Mouse (Mus musculus) stomach, embryonic 16.5 days (tissue): ENCODE measurements around the gene Fam155a. TPM values are rescaled to one million over a fixed set of nuclear protein-coding genes. Genes with fewer than 3 reads are reported as not detected.
A peak's percentile ranks its signal among the peaks of the same experiment; 100 is the strongest.

Experiments
- ATAC-seq: fragments of 200-750 bp; cut with Nextera tagmentation; 2 replicates; pipeline ENCODE4 v1.8.0; 2017; ENCODE audit warnings: moderate number of reproducible peaks, moderate TSS enrichment; ENCODE audit not compliant: insufficient read depth, low FRiP score
- H3K27ac ChIP-seq: fragments of 300-500 bp; sonication (generic); 2 replicates; pipeline ENCODE4 v1.5.1; 2014; ENCODE audit warnings: low read length
- H3K27me3 ChIP-seq: fragments of 300-500 bp; sonication (generic); 2 replicates; pipeline ENCODE4 v1.6.1; 2014; ENCODE audit warnings: low read length, control low read depth, mixed read lengths; ENCODE audit not compliant: control insufficient read depth, insufficient read depth
- H3K36me3 ChIP-seq: fragments of 300-500 bp; sonication (generic); 2 replicates; pipeline ENCODE4 v1.6.1; 2014; ENCODE audit warnings: low read length; ENCODE audit not compliant: control insufficient read depth, insufficient read depth
- H3K4me1 ChIP-seq: fragments of 300-500 bp; sonication (generic); 2 replicates; pipeline ENCODE4 v1.6.1; 2014; ENCODE audit warnings: low read length, control low read depth, mixed read lengths; ENCODE audit not compliant: control insufficient read depth, insufficient read depth
- H3K4me2 ChIP-seq: fragments of 300-500 bp; sonication (generic); 2 replicates; pipeline ENCODE4 v1.6.1; 2014; ENCODE audit warnings: low read depth, low read length, mixed read lengths
- H3K4me3 ChIP-seq: fragments of 300-500 bp; sonication (generic); replicated peaks from 2 replicates; pipeline ENCODE4 v1.5.1; 2014; ENCODE audit warnings: mild to moderate bottlenecking, low read length
- H3K9ac ChIP-seq: fragments of 300-500 bp; sonication (generic); 2 replicates; pipeline ENCODE4 v1.6.1; 2014; ENCODE audit warnings: low read length
- H3K9me3 ChIP-seq: fragments of 300-500 bp; sonication (generic); replicated peaks from 2 replicates; pipeline ENCODE4 v1.6.1; 2016; ENCODE audit warnings: low read length, control low read depth; ENCODE audit not compliant: control insufficient read depth
- WGBS: fragments of 180-500 bp; shearing (Covaris S2); extraction: QIAGEN DNeasy Blood & Tissue Kit; methylation state at CpG from one replicate; pipeline ENCODE4 v1.1.7; 2014; 5-methylcytosine and 5-hydroxymethylcytosine counted together
- polyA plus RNA-seq: library from polyadenylated mRNA; unstranded; fragments of >200 nt; fragmentation: Nextera tagmentation; extraction: Ambion mirVana; gene quantifications from 2 replicates; pipeline ENCODE4 v1.2.1, GENCODE M21; 2015

Fam155a gene
- polyA plus RNA-seq, 1 experiment from 2014 or later = 1.0 TPM

GRCm38 (mm10) chr8:9227779-9228464, 543.0 kb downstream of the Fam155a start:
- Histone ChIP-seq H3K9ac (no peak overlapping the region), H3K27me3 (no peaks in the 10 kb centered on the region), H3K36me3 (no peaks in the 10 kb centered on the region), H3K9me3 (no peaks in the 10 kb centered on the region), H3K4me1 (no peaks in the 10 kb centered on the region), H3K4me2 (no peak overlapping the region), H3K27ac (no peak overlapping the region), H3K4me3 (no peak overlapping the region)
- WGBS = 37% methylated on average over 19 of the region's 19 CpGs
- ATAC-seq = peak; percentile 53; the same call in 1 of the 2 replicates

- Histone ChIP-seq H3K4me1 (no peaks in the 10 kb centered on the region), H3K27me3 (no peaks in the 10 kb centered on the region), H3K9me3 (no peaks in the 10 kb centered on the region), H3K4me3 (no peak overlapping the region), H3K27ac (no peak overlapping the region), H3K36me3 (no peaks in the 10 kb centered on the region), H3K9ac (no peak overlapping the region), H3K4me2 (no peak overlapping the region)
- ATAC-seq = no peak
- WGBS = 83% methylated on average over 7 of the region's 7 CpGs
These were observed 544.2 kb downstream of the Fam155a start for GRCm38 (mm10) chr8:9226767-9227166.

- no peak for ATAC-seq
- Histone ChIP-seq H3K4me2 (no peak overlapping the region), H3K4me3 (no peak overlapping the region), H3K27ac (no peak overlapping the region), H3K4me1 (no peaks in the 10 kb centered on the region), H3K27me3 (no peaks in the 10 kb centered on the region), H3K9ac (no peak overlapping the region), H3K36me3 (no peaks in the 10 kb centered on the region), H3K9me3 (no peaks in the 10 kb centered on the region)
- WGBS = 54% methylated on average over 4 of the region's 4 CpGs
These were observed 559.2 kb downstream of the Fam155a start for GRCm38 (mm10) chr8:9211751-9212150.

GRCm38 (mm10) chr8:9207505-9208051, 563.4 kb downstream of the Fam155a start:
- Histone ChIP-seq H3K4me3 (no peak overlapping the region), H3K27ac (no peak overlapping the region), H3K9me3 (no peaks in the 10 kb centered on the region), H3K4me1 (no peaks in the 10 kb centered on the region), H3K9ac (no peak overlapping the region), H3K27me3 (no peaks in the 10 kb centered on the region), H3K4me2 (no peak overlapping the region), H3K36me3 (no peaks in the 10 kb centered on the region)
- no peak for ATAC-seq
- 91% methylated on average over 31 of the region's 31 CpGs for WGBS

GRCm38 (mm10) chr8:9204345-9205067, 566.5 kb downstream of the Fam155a start:
- 64% methylated on average over 10 of the region's 10 CpGs for WGBS
- ATAC-seq = no peak
- Histone ChIP-seq H3K36me3 (no peaks in the 10 kb centered on the region), H3K4me1 (no peaks in the 10 kb centered on the region), H3K4me2 (no peak overlapping the region), H3K9ac (no peak overlapping the region), H3K4me3 (no peak overlapping the region), H3K27me3 (no peaks in the 10 kb centered on the region), H3K9me3 (no peaks in the 10 kb centered on the region), H3K27ac (no peak overlapping the region)

- 83% methylated on average over 3 of the region's 3 CpGs for WGBS
- Histone ChIP-seq H3K36me3 (no peaks in the 10 kb centered on the region), H3K27me3 (no peaks in the 10 kb centered on the region), H3K9me3 (no peaks in the 10 kb centered on the region), H3K4me1 (no peaks in the 10 kb centered on the region), H3K4me3 (no peak overlapping the region), H3K27ac (no peak overlapping the region), H3K9ac (no peak overlapping the region), H3K4me2 (no peak overlapping the region)
- ATAC-seq = no peak
These were observed 570.9 kb downstream of the Fam155a start for GRCm38 (mm10) chr8:9200099-9200498.

- no peaks in the 10 kb centered on the region for H3K9me3 ChIP-seq
- no peak overlapping the region for H3K4me3 ChIP-seq
- no peak overlapping the region for H3K27ac ChIP-seq
- no peak for ATAC-seq
- H3K4me1 ChIP-seq = no peaks in the 10 kb centered on the region
- 79% methylated on average over 3 of the region's 3 CpGs for WGBS
- H3K36me3 ChIP-seq = no peaks in the 10 kb centered on the region
- no peak overlapping the region for H3K9ac ChIP-seq
- H3K4me2 ChIP-seq = no peak overlapping the region
- no peaks in the 10 kb centered on the region for H3K27me3 ChIP-seq
These were observed 579.3 kb downstream of the Fam155a start for GRCm38 (mm10) chr8:9191682-9192081.

- Histone ChIP-seq H3K27ac (no peak overlapping the region), H3K4me2 (no peak overlapping the region), H3K36me3 (no peaks in the 10 kb centered on the region), H3K4me3 (no peak overlapping the region), H3K4me1 (no peaks in the 10 kb centered on the region), H3K27me3 (no peaks in the 10 kb centered on the region), H3K9me3 (no peaks in the 10 kb centered on the region), H3K9ac (no peak overlapping the region)
- ATAC-seq = no peak
- 32% methylated on average over 4 of the region's 4 CpGs for WGBS
These were observed 582.3 kb downstream of the Fam155a start for GRCm38 (mm10) chr8:9188616-9189015.

- Histone ChIP-seq H3K9me3 (no peaks in the 10 kb centered on the region), H3K4me2 (no peak overlapping the region), H3K4me1 (no peaks in the 10 kb centered on the region), H3K36me3 (no peaks in the 10 kb centered on the region), H3K27ac (no peak overlapping the region), H3K9ac (no peak overlapping the region), H3K4me3 (no peak overlapping the region), H3K27me3 (no peaks in the 10 kb centered on the region)
- 52% methylated on average over 2 of the region's 2 CpGs for WGBS
- ATAC-seq = no peak
These were observed 585.8 kb downstream of the Fam155a start for GRCm38 (mm10) chr8:9185200-9185599.
